Mouse (Mus musculus) macrophage (primary cell): ENCODE data around the gene Peg10. TPM values are rescaled to one million over a fixed set of nuclear protein-coding genes. Genes with fewer than 3 reads are reported as not detected.

Experiments used
- H3K27ac ChIP-seq: fragments of 350-480 bp; formaldehyde crosslinking; 2 replicates; pipeline ENCODE4 v1.9.0; 2021
- H3K36me3 ChIP-seq: fragments of 350-480 bp; formaldehyde crosslinking; 2 replicates; pipeline ENCODE4 v1.9.0; 2021; ENCODE audit errors: inconsistent target
- H3K4me3 ChIP-seq: fragments of 350-480 bp; formaldehyde crosslinking; 2 replicates; pipeline ENCODE4 v1.9.0; 2021; ENCODE audit errors: inconsistent target
- H3K79me2 ChIP-seq: fragments of 350-480 bp; formaldehyde crosslinking; 2 replicates; pipeline ENCODE4 v1.9.0; 2021; ENCODE audit errors: inconsistent target
- WGBS: methylation state at CpG from one replicate; pipeline ENCODE4 v1.1.7; 2026; ENCODE audit warnings: inconsistent platforms; ENCODE audit not compliant: missing documents; 5-methylcytosine and 5-hydroxymethylcytosine counted together
- polyA plus RNA-seq: library from polyadenylated mRNA; stranded (reverse); fragments of 250-400 nt; gene quantifications from 3 replicates; pipeline ENCODE4 v1.2.4, GENCODE M21; 2018; ENCODE audit warnings: inconsistent platforms

Peg10 gene
- polyA plus RNA-seq, 1 experiment from 2014 or later, result 0.07 TPM

DNA sequence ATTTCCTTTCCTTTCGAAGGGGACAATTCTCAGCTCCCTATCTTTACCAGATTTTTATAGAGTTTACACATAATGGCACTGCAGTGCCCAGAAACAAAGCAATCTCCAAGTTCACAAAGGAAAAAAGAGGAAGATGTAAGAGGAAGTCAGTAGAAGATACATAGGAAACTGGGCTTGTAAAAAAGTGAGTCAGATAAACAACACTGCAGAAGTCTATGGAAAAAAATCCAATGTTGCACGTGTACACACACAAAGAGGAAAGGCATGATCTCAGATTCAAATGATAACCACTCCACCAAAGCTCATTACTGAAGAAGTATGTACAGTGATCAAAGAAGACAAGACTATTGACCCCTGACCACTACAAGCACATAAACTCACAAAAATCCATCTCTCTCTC lies 51.3 kb downstream of the Peg10 start:
- Histone ChIP-seq H3K27ac (peak overlapping the region; percentile 46), H3K4me3 (no peak overlapping the region), H3K36me3 (no peaks in the 10 kb centered on the region), H3K79me2 (no peaks in the 10 kb centered on the region)
- WGBS, result 15% methylated on average over 2 of the region's 2 CpGs

DNA sequence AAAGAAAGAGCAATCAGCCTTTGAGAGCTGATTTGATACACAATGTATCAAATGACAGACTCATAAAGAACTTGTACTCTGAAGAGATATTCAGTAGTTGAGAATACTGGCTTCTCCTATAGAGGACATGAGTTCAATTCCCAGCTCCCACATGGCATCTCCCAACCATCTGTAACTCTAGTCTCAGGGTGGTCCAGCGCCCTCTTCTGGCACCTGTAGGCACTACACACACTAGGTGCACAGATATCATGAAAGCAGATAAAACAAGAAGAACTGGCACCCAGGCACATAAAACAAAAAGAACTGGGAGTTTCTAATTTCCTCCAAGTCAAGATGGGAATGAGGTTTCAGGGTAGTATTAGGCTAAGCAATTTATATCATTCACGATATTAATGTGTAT lies 52.3 kb downstream of the Peg10 start:
- Histone ChIP-seq H3K27ac (no peak overlapping the region), H3K36me3 (no peaks in the 10 kb centered on the region), H3K79me2 (no peaks in the 10 kb centered on the region), H3K4me3 (no peak overlapping the region)
- WGBS, result 77% methylated on average over 2 of the region's 2 CpGs

DNA sequence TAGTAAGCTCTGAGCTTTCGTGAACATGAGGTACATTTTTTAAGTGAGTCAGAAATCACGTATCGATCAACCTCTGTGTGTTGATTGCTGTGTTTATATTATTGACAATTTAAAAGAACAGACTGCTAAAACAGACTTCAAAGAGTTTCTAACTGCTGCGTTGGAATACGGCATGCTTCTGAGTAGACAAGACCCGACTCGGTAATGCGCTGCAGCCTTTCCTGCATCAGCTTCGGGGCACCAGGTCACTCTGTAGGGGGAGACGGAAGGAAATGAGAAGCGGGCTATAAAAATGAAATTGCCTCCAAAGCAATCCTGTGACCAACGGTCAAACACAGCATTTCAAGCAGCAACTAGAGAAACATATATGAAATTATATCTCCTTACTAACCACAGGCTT lies 59.9 kb downstream of the Peg10 start:
- 80% methylated on average over 12 of the region's 12 CpGs for WGBS
- no peaks in the 10 kb centered on the region for H3K79me2 ChIP-seq

More for the DNA sequence above, 59.9 kb downstream of the Peg10 start:
- Histone ChIP-seq H3K36me3 (no peaks in the 10 kb centered on the region), H3K27ac (no peak overlapping the region), H3K4me3 (no peak overlapping the region)

Other genes starting within 250 kb of the Peg10 start
- gene Col1a2, start 242.5 kb upstream of the Peg10 start, polyA plus RNA-seq, result 0.17 to 0.20 TPM in 2 of 3 replicates, not detected in the other
- 16.1 to 21.4 TPM (median 18.6 TPM) in 3 replicates for gene Casd1, start 146.5 kb upstream of the Peg10 start, polyA plus RNA-seq
- gene Sgce, start 99 bp upstream of the Peg10 start, polyA plus RNA-seq, result 0.16 TPM in 1 of 3 replicates, not detected in the others
- 2.7 to 3.5 TPM (median 3.4 TPM) in 3 replicates for gene Ppp1r9a, start 155.6 kb downstream of the Peg10 start, polyA plus RNA-seq